Mouse (Mus musculus): Measurements from ENCODE around the gene Slc12a6. TPM values are rescaled to one million over a fixed set of nuclear protein-coding genes. Genes with fewer than 3 reads are reported as not detected.
A peak's percentile ranks its signal among the peaks of the same experiment; 100 is the strongest.

The Slc12a6 gene
- 26.9 and 28.7 TPM in 2 replicates for polyA plus RNA-seq (2014; fragmentation: Nextera tagmentation; extraction: Ambion mirVana)

DNA sequence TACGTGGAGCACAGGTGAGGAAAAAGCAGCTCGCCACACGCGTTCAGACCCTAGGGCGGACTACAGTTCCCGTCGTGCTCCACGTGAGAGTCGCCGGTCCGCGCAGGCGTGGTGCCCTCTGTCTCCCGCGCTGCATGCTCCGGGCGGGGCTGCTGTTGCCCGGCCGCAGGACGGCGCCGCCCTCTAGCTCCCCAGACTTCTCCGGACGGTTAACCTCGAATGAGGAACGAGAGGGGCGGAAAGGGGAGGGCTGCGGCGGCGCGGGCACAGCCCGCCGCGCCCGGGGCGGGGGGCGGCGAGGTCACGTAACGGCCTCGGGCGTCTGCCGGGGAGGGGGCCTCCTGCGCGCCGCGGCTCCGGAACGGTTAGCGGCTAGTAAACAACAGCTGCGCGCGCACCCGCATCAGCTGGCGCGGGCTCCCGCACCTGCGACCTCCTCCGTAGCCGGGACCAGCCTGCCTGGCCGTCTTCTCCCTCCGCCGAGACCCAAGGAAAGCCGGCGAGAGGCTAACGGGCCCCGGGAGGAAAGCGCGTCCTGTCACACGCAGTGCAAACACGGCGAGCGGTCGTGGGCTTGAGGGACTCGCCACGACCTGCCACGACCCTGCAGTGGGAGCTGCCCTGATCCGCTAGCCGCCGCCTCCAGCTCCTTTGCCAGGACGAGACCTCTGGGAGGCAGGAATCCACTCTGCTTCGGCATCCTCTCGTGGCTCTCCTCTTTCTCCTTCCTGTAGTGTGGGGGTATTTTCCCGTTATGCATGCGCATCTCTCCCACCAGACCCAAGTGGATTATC is at the start of gene Slc12a6:
Gene Slc12a6 (plus strand): TSS at position 378 of the 794 bp plus-strand sequence.
- Histone ChIP-seq H3K36me3 (ENCODE audit: control insufficient read depth, insufficient read depth, low read length) (no peaks in the 10 kb centered on the region), H3K9me3 (ENCODE audit: control insufficient read depth, low read length) (no peaks in the 10 kb centered on the region), H3K27me3 (ENCODE audit: control insufficient read depth, insufficient read depth, low read length) (no peaks in the 10 kb centered on the region), H3K4me1 (ENCODE audit: control insufficient read depth, insufficient read depth, low read length) (peaks cover 26% of the 10 kb centered on the region), H3K9ac (replicated peaks; ENCODE audit: low read depth, low read length) (peak within 1 kb of the TSS; percentile 85), H3K4me3 (ENCODE audit: low read depth, low read length) (peak within 1 kb of the TSS; percentile 80), H3K27ac (ENCODE audit: low read depth, low read length) (peak within 1 kb of the TSS; percentile 91), H3K4me2 (ENCODE audit: low read depth, low read length) (peak within 1 kb of the TSS; percentile 60)
- WGBS = under 1% methylated on average over 73 of the region's 85 CpGs
- ATAC-seq (ENCODE audit: low read depth) = peak; percentile 94

DNA sequence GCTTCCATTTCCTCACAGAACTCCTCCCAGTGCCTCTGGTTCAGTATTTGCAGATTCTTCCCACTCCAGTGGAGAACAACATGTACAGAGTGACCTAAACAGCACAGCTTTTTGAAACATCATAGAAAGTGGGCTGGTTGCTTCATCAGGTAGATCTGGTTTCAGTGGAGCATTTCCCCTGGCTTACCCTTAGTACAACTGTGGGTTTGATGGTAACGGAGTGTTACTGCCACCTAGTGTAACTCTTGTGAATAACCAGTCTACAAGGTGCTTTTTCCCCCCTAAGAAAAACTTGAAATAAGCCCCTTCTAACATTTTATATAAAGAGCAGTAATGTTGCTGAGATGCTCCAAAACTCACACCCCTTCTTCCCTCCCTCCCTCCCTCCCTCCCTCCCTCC is 49.6 kb upstream of the Slc12a6 start:
- Histone ChIP-seq H3K9me3 (ENCODE audit: control insufficient read depth, low read length) (no peaks in the 10 kb centered on the region), H3K27ac (ENCODE audit: low read depth, low read length) (no peak overlapping the region), H3K4me3 (ENCODE audit: low read depth, low read length) (no peak overlapping the region), H3K36me3 (ENCODE audit: control insufficient read depth, insufficient read depth, low read length) (no peaks in the 10 kb centered on the region), H3K9ac (replicated peaks; ENCODE audit: low read depth, low read length) (no peak overlapping the region), H3K27me3 (ENCODE audit: control insufficient read depth, insufficient read depth, low read length) (no peaks in the 10 kb centered on the region), H3K4me2 (ENCODE audit: low read depth, low read length) (no peak overlapping the region), H3K4me1 (ENCODE audit: control insufficient read depth, insufficient read depth, low read length) (no peaks in the 10 kb centered on the region)
- peak; percentile 46; the same call in 1 of the 2 replicates for ATAC-seq (ENCODE audit: low read depth)
- WGBS = 7% methylated on average over 1 of the region's 1 CpGs

DNA sequence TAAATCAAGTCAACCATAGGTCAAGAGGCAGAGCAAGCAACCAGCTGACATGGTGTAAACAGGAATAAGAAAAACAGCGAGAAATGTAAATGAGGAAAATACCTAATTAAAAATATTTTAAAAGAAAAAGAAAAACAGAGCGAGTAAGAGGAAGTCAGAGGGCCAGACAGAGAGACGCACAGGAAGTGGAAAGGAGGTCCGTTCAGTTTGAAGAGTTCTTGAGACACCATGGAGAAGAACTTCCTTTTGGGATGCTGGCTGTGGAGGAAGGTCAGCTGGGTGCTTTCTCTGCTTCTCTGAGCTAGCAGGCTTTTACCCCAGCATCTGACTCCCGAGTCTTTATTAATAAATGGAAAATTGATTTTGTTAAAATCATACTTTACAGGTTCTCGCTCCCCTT is 48.0 kb upstream of the Slc12a6 start:
- 76% methylated on average over 6 of the region's 6 CpGs for WGBS
- no peak overlapping the region for H3K27ac ChIP-seq (ENCODE audit: low read depth, low read length)

DNA sequence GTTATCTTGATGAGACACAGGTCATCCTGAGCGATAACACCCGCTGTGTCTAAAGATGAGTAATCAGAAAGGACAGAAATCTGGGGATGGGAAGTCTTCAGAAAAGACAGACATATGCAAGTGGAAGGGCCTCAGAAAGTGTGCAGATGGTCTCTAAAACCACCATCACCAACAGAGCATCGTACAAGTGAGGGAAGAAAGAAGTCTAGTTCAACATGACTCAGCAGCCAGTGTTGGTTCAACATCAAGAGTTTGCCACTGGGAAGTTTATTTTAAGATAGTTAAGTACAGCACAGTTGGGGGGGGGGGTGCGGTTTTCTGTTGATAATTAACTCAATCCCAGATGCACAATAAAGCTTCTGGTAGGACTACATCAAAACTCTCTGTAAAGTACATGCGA is 44.7 kb upstream of the Slc12a6 start:
- Histone ChIP-seq H3K27me3 (ENCODE audit: control insufficient read depth, insufficient read depth, low read length) (no peaks in the 10 kb centered on the region), H3K9ac (replicated peaks; ENCODE audit: low read depth, low read length) (no peak overlapping the region), H3K4me2 (ENCODE audit: low read depth, low read length) (no peak overlapping the region), H3K4me1 (ENCODE audit: control insufficient read depth, insufficient read depth, low read length) (no peaks in the 10 kb centered on the region), H3K27ac (ENCODE audit: low read depth, low read length) (no peak overlapping the region), H3K9me3 (ENCODE audit: control insufficient read depth, low read length) (no peaks in the 10 kb centered on the region), H3K4me3 (ENCODE audit: low read depth, low read length) (no peak overlapping the region), H3K36me3 (ENCODE audit: control insufficient read depth, insufficient read depth, low read length) (no peaks in the 10 kb centered on the region)
- 86% methylated on average over 5 of the region's 5 CpGs for WGBS
- no peak for ATAC-seq (ENCODE audit: low read depth)

More for the DNA sequence above, 48.0 kb upstream of the Slc12a6 start:
- no peak overlapping the region for H3K4me2 ChIP-seq (ENCODE audit: low read depth, low read length)
- no peak for ATAC-seq (ENCODE audit: low read depth)
- no peak overlapping the region for H3K4me3 ChIP-seq (ENCODE audit: low read depth, low read length)
- no peaks in the 10 kb centered on the region for H3K4me1 ChIP-seq (ENCODE audit: control insufficient read depth, insufficient read depth, low read length)
- H3K9me3 ChIP-seq (ENCODE audit: control insufficient read depth, low read length) = no peaks in the 10 kb centered on the region
- no peak overlapping the region for H3K9ac ChIP-seq (replicated peaks; ENCODE audit: low read depth, low read length)
- no peaks in the 10 kb centered on the region for H3K36me3 ChIP-seq (ENCODE audit: control insufficient read depth, insufficient read depth, low read length)
- H3K27me3 ChIP-seq (ENCODE audit: control insufficient read depth, insufficient read depth, low read length) = no peaks in the 10 kb centered on the region

DNA sequence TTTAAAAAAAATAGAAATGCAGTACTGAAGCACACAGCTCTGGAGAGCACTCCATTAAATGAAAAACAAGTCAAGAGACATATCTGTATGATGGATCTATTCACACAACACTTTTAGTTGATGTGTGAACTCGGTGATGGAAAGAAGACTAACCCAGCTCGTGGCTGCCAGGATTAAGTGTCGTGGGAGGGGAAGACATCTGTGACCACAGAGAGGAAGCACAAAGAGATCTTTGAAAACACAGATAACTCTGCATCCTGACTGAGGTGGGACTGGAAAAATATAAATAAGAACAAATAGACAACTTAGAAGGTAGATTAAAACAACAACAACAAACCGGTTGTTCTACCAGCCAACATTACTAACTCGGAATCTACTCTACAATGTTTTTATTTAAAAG is 43.0 kb upstream of the Slc12a6 start:
- Histone ChIP-seq H3K36me3 (ENCODE audit: control insufficient read depth, insufficient read depth, low read length) (no peaks in the 10 kb centered on the region), H3K4me2 (ENCODE audit: low read depth, low read length) (no peak overlapping the region), H3K4me3 (ENCODE audit: low read depth, low read length) (no peak overlapping the region), H3K4me1 (ENCODE audit: control insufficient read depth, insufficient read depth, low read length) (no peaks in the 10 kb centered on the region), H3K27me3 (ENCODE audit: control insufficient read depth, insufficient read depth, low read length) (no peaks in the 10 kb centered on the region), H3K9ac (replicated peaks; ENCODE audit: low read depth, low read length) (no peak overlapping the region), H3K27ac (ENCODE audit: low read depth, low read length) (no peak overlapping the region), H3K9me3 (ENCODE audit: control insufficient read depth, low read length) (no peaks in the 10 kb centered on the region)
- ATAC-seq (ENCODE audit: low read depth) = no peak
- 78% methylated on average over 5 of the region's 5 CpGs for WGBS

DNA sequence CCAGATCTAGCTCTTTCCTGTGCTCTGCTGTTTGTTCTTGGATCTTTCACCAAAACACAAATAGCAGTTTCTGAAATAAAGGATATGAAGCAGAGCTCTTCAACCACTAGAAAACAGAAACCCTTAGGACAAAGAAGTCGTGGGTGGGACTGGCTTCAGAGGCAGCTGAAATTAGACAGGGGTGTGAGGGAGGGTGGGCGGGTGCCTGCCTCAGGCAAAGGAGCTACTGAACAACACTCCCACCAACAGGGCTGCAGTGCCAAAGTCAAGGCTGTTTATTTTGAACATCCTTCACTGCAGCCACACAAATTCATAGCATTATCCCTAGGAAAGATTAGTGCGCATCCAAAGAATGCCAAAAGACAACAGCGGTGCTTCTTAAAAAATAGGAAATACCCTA is 41.3 kb upstream of the Slc12a6 start:
- no peak for ATAC-seq (ENCODE audit: low read depth)
- Histone ChIP-seq H3K4me2 (ENCODE audit: low read depth, low read length) (no peak overlapping the region), H3K9me3 (ENCODE audit: control insufficient read depth, low read length) (no peaks in the 10 kb centered on the region), H3K4me1 (ENCODE audit: control insufficient read depth, insufficient read depth, low read length) (no peaks in the 10 kb centered on the region), H3K4me3 (ENCODE audit: low read depth, low read length) (no peak overlapping the region), H3K27me3 (ENCODE audit: control insufficient read depth, insufficient read depth, low read length) (no peaks in the 10 kb centered on the region), H3K9ac (replicated peaks; ENCODE audit: low read depth, low read length) (no peak overlapping the region), H3K36me3 (ENCODE audit: control insufficient read depth, insufficient read depth, low read length) (no peaks in the 10 kb centered on the region), H3K27ac (ENCODE audit: low read depth, low read length) (no peak overlapping the region)
- 72% methylated on average over 4 of the region's 4 CpGs for WGBS

DNA sequence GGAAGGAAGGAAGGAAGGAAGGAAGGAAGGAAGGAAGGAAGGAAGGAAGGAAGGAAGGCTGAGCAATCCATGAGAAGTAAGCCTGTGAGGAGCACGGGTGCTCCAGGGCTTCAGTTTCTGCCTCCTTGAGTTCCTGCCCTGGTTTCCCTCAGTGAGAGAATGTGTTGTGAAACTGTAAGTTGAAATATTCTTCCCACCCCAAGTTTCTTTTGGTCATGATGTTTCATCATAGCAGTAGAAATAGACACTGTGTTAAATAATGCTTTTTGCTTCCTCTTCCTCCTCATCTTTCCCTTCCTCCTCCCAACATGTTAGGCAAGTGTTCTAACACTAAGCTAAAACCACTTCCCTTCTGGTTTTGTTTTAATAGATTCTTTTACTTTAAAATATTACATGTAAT is 33.0 kb upstream of the Slc12a6 start:
- Histone ChIP-seq H3K9me3 (ENCODE audit: control insufficient read depth, low read length) (no peaks in the 10 kb centered on the region), H3K4me2 (ENCODE audit: low read depth, low read length) (no peak overlapping the region), H3K4me1 (ENCODE audit: control insufficient read depth, insufficient read depth, low read length) (no peaks in the 10 kb centered on the region), H3K27me3 (ENCODE audit: control insufficient read depth, insufficient read depth, low read length) (no peaks in the 10 kb centered on the region), H3K36me3 (ENCODE audit: control insufficient read depth, insufficient read depth, low read length) (no peaks in the 10 kb centered on the region), H3K9ac (replicated peaks; ENCODE audit: low read depth, low read length) (no peak overlapping the region), H3K4me3 (ENCODE audit: low read depth, low read length) (no peak overlapping the region), H3K27ac (ENCODE audit: low read depth, low read length) (no peak overlapping the region)
- WGBS = 100% methylated on average over 1 of the region's 1 CpGs
- ATAC-seq (ENCODE audit: low read depth) = no peak

DNA sequence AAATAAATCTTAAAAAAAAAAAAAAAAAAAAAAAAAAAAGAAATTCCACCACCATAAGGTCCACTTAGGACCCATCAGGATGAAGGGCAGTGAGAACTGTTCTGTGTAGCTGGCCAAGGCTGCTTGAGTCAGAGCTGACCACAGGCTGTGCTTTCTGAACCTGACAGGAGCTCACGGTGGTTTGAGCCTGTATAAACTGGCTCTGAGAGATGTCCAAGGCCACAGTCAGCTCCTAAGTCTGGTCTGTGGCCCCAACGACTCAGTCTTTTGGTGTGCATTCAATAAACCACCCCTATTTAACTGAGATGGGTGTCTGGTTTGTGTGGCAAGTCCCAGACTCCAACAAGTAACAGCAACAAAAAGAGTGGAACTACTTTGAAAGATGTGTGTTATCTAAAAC is 29.0 kb upstream of the Slc12a6 start:
- Histone ChIP-seq H3K27ac (ENCODE audit: low read depth, low read length) (no peak overlapping the region), H3K36me3 (ENCODE audit: control insufficient read depth, insufficient read depth, low read length) (no peaks in the 10 kb centered on the region), H3K4me1 (ENCODE audit: control insufficient read depth, insufficient read depth, low read length) (0 out of 2 replicates have a peak, but pooled peaks cover 4% of the 10 kb centered on the region), H3K4me3 (ENCODE audit: low read depth, low read length) (no peak overlapping the region), H3K9me3 (ENCODE audit: control insufficient read depth, low read length) (no peaks in the 10 kb centered on the region), H3K4me2 (ENCODE audit: low read depth, low read length) (no peak overlapping the region), H3K9ac (replicated peaks; ENCODE audit: low read depth, low read length) (no peak overlapping the region), H3K27me3 (ENCODE audit: control insufficient read depth, insufficient read depth, low read length) (no peaks in the 10 kb centered on the region)
- WGBS = 86% methylated on average over 2 of the region's 2 CpGs
- ATAC-seq (ENCODE audit: low read depth) = no peak

DNA sequence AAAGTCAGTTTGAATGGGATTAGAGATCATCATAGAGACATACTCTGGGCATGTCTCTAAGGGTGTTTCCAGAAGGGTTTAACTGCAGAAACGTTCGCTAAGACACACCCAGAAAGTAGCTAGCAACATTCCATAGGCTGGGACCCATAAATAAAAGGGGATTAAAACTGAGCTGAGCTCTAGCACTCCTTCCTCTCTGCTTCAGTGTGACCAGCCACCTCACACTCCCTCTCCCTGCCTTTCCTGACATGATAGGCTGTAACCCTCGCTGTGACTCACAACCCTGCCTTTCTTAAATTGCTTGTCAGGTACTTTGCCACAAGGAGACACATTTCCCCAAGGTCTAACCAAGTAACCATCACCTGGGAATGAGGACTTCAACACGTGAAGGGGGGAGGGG is 27.6 kb upstream of the Slc12a6 start:
- Histone ChIP-seq H3K4me3 (ENCODE audit: low read depth, low read length) (no peak overlapping the region), H3K9ac (replicated peaks; ENCODE audit: low read depth, low read length) (no peak overlapping the region), H3K27me3 (ENCODE audit: control insufficient read depth, insufficient read depth, low read length) (no peaks in the 10 kb centered on the region), H3K27ac (ENCODE audit: low read depth, low read length) (no peak overlapping the region), H3K9me3 (ENCODE audit: control insufficient read depth, low read length) (no peaks in the 10 kb centered on the region), H3K4me2 (ENCODE audit: low read depth, low read length) (no peak overlapping the region), H3K4me1 (ENCODE audit: control insufficient read depth, insufficient read depth, low read length) (0 out of 2 replicates have a peak, but pooled peaks cover 4% of the 10 kb centered on the region), H3K36me3 (ENCODE audit: control insufficient read depth, insufficient read depth, low read length) (no peaks in the 10 kb centered on the region)
- ATAC-seq (ENCODE audit: low read depth) = no peak
- WGBS = 10% methylated on average over 4 of the region's 4 CpGs

All from neural tube, embryonic 14.5 days (tissue).